10 mouse cellular contexts compared by ENCODE assay signal in genomic region chr4:104209081-104209480, GRCm38 (mm10).
DNase-seq lines count a peak whose midpoint lies in the region; ATAC-seq and TF ChIP-seq lines count a peak whose summit lies in the region.
"Had no signal": no experiment of that assay in that cellular context is flagged by ENCODE, and none has a peak within 500 bp of the region (broad histone marks: within the 10 kb centered on the region; RNA-seq: fewer than 3 reads in every experiment).

No protein-coding gene starts in this region.

- no peak overlapping the region for H3K4me2 ChIP-seq in forebrain, postnatal 0 days (ENCODE audit: low read depth)
- H3K4me2 ChIP-seq in forebrain, embryonic 16.5 days (ENCODE audit: low read length): no peak overlapping the region
- H3K4me2 ChIP-seq in neural tube, embryonic 15.5 days: no peak overlapping the region
- no peak overlapping the region for H3K4me2 ChIP-seq in midbrain, postnatal 0 days (ENCODE audit: low read depth, low read length, poor library complexity, severe bottlenecking)

- H3K4me3 ChIP-seq in forebrain, postnatal 0 days (ENCODE audit: low read depth, low read length): no peak overlapping the region
- H3K4me3 ChIP-seq in forebrain, embryonic 16.5 days (replicated peaks; ENCODE audit: low read length): no peak overlapping the region
- no peak overlapping the region for H3K4me3 ChIP-seq in neural tube, embryonic 15.5 days (replicated peaks)
- H3K4me3 ChIP-seq in midbrain, postnatal 0 days (ENCODE audit: low read depth, low read length): no peak overlapping the region
- H3K4me3 ChIP-seq: erythroblast, embryonic 14.5 days had no signal

- no peaks in the 10 kb centered on the region for H3K9me3 ChIP-seq in forebrain, postnatal 0 days (ENCODE audit: low read length)
- 0 out of 2 replicates have a peak, but pooled peaks cover 2% of the 10 kb centered on the region for H3K9me3 ChIP-seq in forebrain, embryonic 16.5 days (ENCODE audit: control insufficient read depth, low read length)
- no peaks in the 10 kb centered on the region for H3K9me3 ChIP-seq in neural tube, embryonic 15.5 days (replicated peaks)
- H3K9me3 ChIP-seq in midbrain, postnatal 0 days (ENCODE audit: low read length): no peaks in the 10 kb centered on the region

- no peak for ATAC-seq in forebrain, postnatal 0 days
- no peak for ATAC-seq in forebrain, embryonic 16.5 days
- ATAC-seq in neural tube, embryonic 15.5 days (ENCODE audit: low FRiP score): no peak
- ATAC-seq in midbrain, postnatal 0 days (ENCODE audit: low FRiP score): no peak
- no peak for ATAC-seq in monocyte, adult 5-6 weeks (replicated peaks; ENCODE audit: insufficient number of reproducible peaks, low FRiP score, low TSS enrichment, poor library complexity, severe bottlenecking)

- no peaks in the 10 kb centered on the region for H3K36me3 ChIP-seq in forebrain, postnatal 0 days (ENCODE audit: insufficient read depth)
- H3K36me3 ChIP-seq in forebrain, embryonic 16.5 days (ENCODE audit: control insufficient read depth, insufficient read depth): no peaks in the 10 kb centered on the region
- H3K36me3 ChIP-seq in neural tube, embryonic 15.5 days: no peaks in the 10 kb centered on the region
- no peaks in the 10 kb centered on the region for H3K36me3 ChIP-seq in midbrain, postnatal 0 days (ENCODE audit: insufficient read depth, low read length)

- no peak overlapping the region for H3K9ac ChIP-seq in forebrain, postnatal 0 days
- no peak overlapping the region for H3K9ac ChIP-seq in forebrain, embryonic 16.5 days (replicated peaks; ENCODE audit: low read depth, low read length)
- no peak overlapping the region for H3K9ac ChIP-seq in neural tube, embryonic 15.5 days (replicated peaks)
- no peak overlapping the region for H3K9ac ChIP-seq in midbrain, postnatal 0 days (replicated peaks; ENCODE audit: low read length, poor library complexity, severe bottlenecking)

- no peaks in the 10 kb centered on the region for H3K4me1 ChIP-seq in forebrain, postnatal 0 days (ENCODE audit: insufficient read depth)
- peaks cover 9% of the 10 kb centered on the region for H3K4me1 ChIP-seq in forebrain, embryonic 16.5 days (replicated peaks; ENCODE audit: control insufficient read depth, insufficient read depth, low read length)
- H3K4me1 ChIP-seq in neural tube, embryonic 15.5 days: no peaks in the 10 kb centered on the region
- H3K4me1 ChIP-seq in midbrain, postnatal 0 days (ENCODE audit: insufficient read depth, low read length): peaks cover 2% of the 10 kb centered on the region; the same call in 1 of the 2 replicates

- no peak for DNase-seq in forebrain, postnatal 0 days
- peak; percentile 51 for DNase-seq in neural tube, embryonic 10.5 days (ENCODE audit: extremely low spot score, low spot score)
- peak; percentile 14 for DNase-seq in embryo, embryonic 11.5 days (ENCODE audit: low read depth, low spot score)
- DNase-seq in midbrain, postnatal 0 days (ENCODE audit: low spot score): peak; percentile 41
- no peak for DNase-seq in left cerebral cortex, postnatal 14 days (ENCODE audit: low spot score in 2 of 2)

- intact Hi-C loops in left cerebral cortex, postnatal 14 days (cut with DNase I): no loop called here

- 15% methylated on average over 2 of the region's 2 CpGs for WGBS in forebrain, postnatal 0 days
- 27% methylated on average over 2 of the region's 2 CpGs for WGBS in forebrain, embryonic 16.5 days
- 32% methylated on average over 2 of the region's 2 CpGs for WGBS in neural tube, embryonic 15.5 days
- 13% methylated on average over 2 of the region's 2 CpGs for WGBS in midbrain, postnatal 0 days

- H3K27me3 ChIP-seq in forebrain, postnatal 0 days (ENCODE audit: insufficient read depth, low read length): no peaks in the 10 kb centered on the region
- H3K27me3 ChIP-seq in forebrain, embryonic 16.5 days (replicated peaks; ENCODE audit: control insufficient read depth, insufficient read depth, low read length): no peaks in the 10 kb centered on the region
- H3K27me3 ChIP-seq in neural tube, embryonic 15.5 days (replicated peaks): no peaks in the 10 kb centered on the region
- H3K27me3 ChIP-seq in midbrain, postnatal 0 days (ENCODE audit: insufficient read depth, low read length): no peaks in the 10 kb centered on the region
- H3K27me3 ChIP-seq: CH12.LX had no signal

- no peak overlapping the region for H3K27ac ChIP-seq in forebrain, postnatal 0 days (ENCODE audit: low read depth, low read length)
- H3K27ac ChIP-seq in forebrain, embryonic 16.5 days (ENCODE audit: low read length): no peak overlapping the region
- H3K27ac ChIP-seq in neural tube, embryonic 15.5 days (replicated peaks): no peak overlapping the region
- H3K27ac ChIP-seq in midbrain, postnatal 0 days (ENCODE audit: low read depth, low read length): no peak overlapping the region

- peak; percentile 51 for TF ChIP-seq CTCF in forebrain, postnatal 0 days (IDR thresholded peaks at IDR 0.05; ENCODE audit: low read depth)
- peak; percentile 71 for TF ChIP-seq CTCF in midbrain, postnatal 0 days (IDR thresholded peaks at IDR 0.05)

Comparison
In these comparisons a context has a peak if more than half of its experiments do, and no peak if none do; other contexts are left out.
1. DNase-seq: peak in neural tube, embryonic 10.5 days (single experiment), embryo, embryonic 11.5 days (single experiment) and midbrain, postnatal 0 days (single experiment); none in forebrain, postnatal 0 days (single experiment) and left cerebral cortex, postnatal 14 days (0 of 2).